Mouse (Mus musculus) layer of hippocampus, adult 6 months (tissue): Measurements from ENCODE around the gene Haus6. TPM values are rescaled to one million over a fixed set of nuclear protein-coding genes. Genes with fewer than 3 reads are reported as not detected.

Experiments used
- long read RNA-seq, 2 experiments: library from polyadenylated mRNA; unstranded; transcript quantifications; one replicate each; pipeline ENCODE4 v2.0.0; 2019 to 2020
- polyA plus RNA-seq: library from polyadenylated mRNA; unstranded; fragments of <200 nt; fragmentation: Nextera tagmentation; gene quantifications from 2 replicates; pipeline ENCODE4 v1.2.3, GENCODE M21; 2021

Haus6 gene
- polyA plus RNA-seq = 1.8 and 2.7 TPM in 2 replicates
- long read RNA-seq, experiment 1, full-length matches to known transcripts = 2 of 4 reads
- long read RNA-seq, experiment 1, partial matches to known transcripts = 0 of 4 reads
- long read RNA-seq, experiment 1, other reads (novel, unspliced or antisense) = 2 of 4 reads
- long read RNA-seq, experiment 2, full-length matches to known transcripts = 10 of 17 reads
- long read RNA-seq, experiment 2, partial matches to known transcripts = 0 of 17 reads
- long read RNA-seq, experiment 2, other reads (novel, unspliced or antisense) = 7 of 17 reads

DNA sequence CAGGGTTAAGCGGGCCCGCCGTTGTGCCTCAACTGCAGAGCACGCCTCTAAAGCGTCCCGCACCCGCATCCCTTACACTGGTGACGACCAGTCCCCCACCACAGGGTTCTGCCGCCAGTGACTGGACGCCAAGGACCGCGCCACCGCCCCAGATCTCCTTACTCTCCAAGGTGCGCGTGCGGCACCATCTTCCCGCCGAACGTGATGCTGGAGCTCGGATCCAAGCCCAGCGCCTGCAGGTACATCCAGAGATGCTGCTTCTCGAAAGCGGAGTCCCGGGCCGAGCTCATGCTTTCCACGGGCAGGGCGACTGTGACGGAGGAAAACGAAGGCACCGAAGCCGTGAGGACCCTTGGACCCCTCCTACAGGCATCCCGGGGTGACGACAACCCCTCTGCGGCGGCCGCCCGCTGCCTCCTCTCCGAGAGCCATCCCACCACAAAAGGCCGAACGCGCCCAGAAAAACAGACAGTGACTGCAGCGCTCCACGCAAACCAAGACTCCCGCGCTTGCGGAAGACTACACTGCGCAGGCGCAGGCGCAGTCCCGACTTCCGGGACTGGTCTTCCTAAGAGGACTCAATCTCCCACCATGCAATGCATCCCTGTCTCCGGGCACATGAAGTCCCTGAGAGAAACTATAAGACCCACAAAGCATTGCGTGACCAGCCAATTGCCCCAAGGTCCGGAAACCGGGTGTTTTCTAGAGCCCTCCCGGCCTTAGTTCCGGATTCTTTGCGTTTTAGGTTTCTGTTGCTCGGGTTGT, at the start of gene Haus6:
Gene Haus6, minus strand, starts transcription at position 532 of the 765 bp plus-strand sequence.

DNA sequence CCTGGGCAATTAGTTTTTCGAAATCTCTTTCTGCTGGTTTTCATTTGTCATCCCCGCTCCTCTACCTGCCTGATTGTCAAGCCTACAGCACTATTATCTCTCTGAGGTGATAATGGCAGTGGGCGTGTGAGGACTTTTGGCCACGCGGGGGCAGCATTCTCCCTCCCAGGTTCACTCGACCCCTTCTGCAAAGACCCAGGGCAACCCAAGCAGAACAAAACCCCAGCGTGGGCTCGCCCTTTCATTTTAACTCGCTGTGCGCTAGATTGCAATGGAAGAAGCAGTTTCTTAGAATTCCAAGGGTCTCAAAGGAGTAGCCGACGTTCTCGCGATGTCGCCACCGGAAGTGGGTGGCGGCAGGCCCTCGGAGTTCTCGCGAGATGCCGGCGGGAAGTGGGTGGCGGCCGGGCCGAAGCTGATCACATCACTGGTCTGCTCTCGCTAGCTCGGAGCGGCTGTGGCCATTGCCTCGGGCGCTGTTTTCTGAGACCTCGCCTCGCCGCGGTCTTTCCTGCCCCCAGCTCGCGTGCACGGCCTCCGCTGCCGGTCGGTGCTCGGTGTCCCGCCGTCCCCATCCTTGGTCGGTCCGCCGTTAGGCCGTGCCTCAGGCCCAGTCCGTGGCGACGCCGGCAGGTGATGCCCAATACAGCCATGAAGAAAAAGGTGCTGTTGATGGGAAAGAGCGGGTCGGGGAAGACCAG, 36.4 kb downstream of the Haus6 start, which contains the start of gene Rraga:
Gene Rraga, plus strand, starts transcription at position 386 of the 701 bp plus-strand sequence.

DNA sequence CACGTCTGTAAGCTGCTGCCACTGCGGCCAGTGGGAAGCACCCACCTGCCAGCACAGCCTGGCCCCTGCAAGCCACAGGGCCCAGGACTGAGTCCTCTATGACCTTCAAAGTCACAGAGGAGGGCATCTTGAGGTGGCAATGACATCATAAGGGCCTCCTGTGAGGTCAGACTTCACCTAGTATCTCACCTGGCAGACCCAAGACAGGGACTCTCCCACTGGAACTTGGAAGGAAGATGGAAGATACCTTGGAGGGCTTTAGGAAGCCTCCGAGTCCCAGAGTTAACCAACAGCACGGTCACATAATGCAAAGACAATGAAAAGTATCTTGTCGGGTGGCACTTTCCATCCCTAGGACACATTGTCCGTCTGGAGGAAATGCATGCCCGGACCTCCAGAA, 53.6 kb downstream of the Haus6 start, which contains the start of gene Saxo1:
Gene Saxo1, minus strand, starts transcription at position 101 of the 400 bp plus-strand sequence.

Other genes with a start within 250 kb of the Haus6 start
- gene Saxo1, start 53.7 kb downstream of the Haus6 start, polyA plus RNA-seq = not detected in 2 replicates
- gene Rraga, start 36.4 kb downstream of the Haus6 start, polyA plus RNA-seq = 43.3 and 53.3 TPM in 2 replicates
- 14.0 and 18.4 TPM in 2 replicates for gene Plin2, start 58.0 kb upstream of the Haus6 start, polyA plus RNA-seq
- gene Dennd4c, start 136.5 kb upstream of the Haus6 start, polyA plus RNA-seq = 0.69 and 1.0 TPM in 2 replicates
- gene Rps6, start 245.4 kb upstream of the Haus6 start, polyA plus RNA-seq = 1,908 and 2,120 TPM in 2 replicates